Mouse (Mus musculus) erythroblast, embryonic 14.5 days (primary cell): ENCODE measurements at regions not wholly inside any gene's neighbourhood (a gene's known extent, or its start where the extent isn't known, plus 50 kb on each side); places are given as distances from the start of the nearest gene placed in this dataset.

Source experiments
- GATA1 ChIP-seq: IDR thresholded peaks from 2 replicates; pipeline ENCODE4 v1.6.1; 2012; ENCODE audit warnings: low read length, inconsistent platforms, mixed read lengths
- TAL1 ChIP-seq: IDR thresholded peaks from 3 replicates; pipeline ENCODE4 v1.6.1; 2012; ENCODE audit warnings: low read length, inconsistent platforms, mixed read lengths

- TF ChIP-seq TAL1 (no peak), GATA1 (no peak)
These were observed 53.0 kb upstream of the Nt5e start for GRCm38 (mm10) chr9:88274040-88274439.
